Mouse (Mus musculus) megakaryocyte, embryonic 14.5 days (primary cell): ENCODE data around the gene Dock9.

Source experiments
- FLI1 ChIP-seq: IDR thresholded peaks from 2 replicates; pipeline ENCODE4 v1.6.1; 2012; ENCODE audit warnings: low read length, inconsistent platforms, mixed read lengths
- GATA1 ChIP-seq: IDR thresholded peaks from 3 replicates; pipeline ENCODE4 v1.6.1; 2012; ENCODE audit warnings: mixed read lengths, low read length, inconsistent platforms, borderline replicate concordance

- TF ChIP-seq GATA1 (no peak), FLI1 (no peak)
These were observed 17.3 kb downstream of the Dock9 start for GRCm38 (mm10) chr14:121780144-121780913.
